Mouse (Mus musculus) 416B (cell line): ENCODE data around the gene Sf1.

Experiments
- DNase-seq: peaks from one replicate; pipeline ENCODE4 v3.0.0; 2011; ENCODE audit warnings: low read depth

Gene Sf1

DNA sequence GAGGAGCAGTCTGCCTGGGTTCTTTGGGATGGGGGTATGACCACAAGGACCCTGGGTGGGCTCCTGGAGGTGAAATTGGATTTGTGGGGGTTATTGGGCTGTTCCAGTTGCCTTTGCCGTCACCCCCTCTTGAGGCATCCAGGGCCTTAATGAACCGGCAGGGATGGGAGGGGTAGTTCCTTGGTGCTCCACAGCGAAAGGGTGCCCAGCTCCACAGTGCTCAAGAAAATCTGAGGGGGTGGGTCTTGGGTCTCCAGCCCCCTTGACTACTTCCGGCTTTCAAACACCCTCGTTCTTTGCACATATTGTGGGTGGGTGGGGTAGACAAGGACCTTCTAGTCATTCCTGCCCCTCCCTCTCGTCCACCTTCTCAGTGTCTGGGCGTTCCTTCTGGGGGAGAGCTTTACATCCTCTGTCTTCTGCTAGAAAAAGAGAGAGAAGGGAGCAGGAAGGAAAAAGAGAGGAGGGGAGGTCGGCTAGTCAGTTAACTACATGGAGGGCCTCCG lies 56.4 kb downstream of the Sf1 start:
- DNase-seq, result no peak

DNA sequence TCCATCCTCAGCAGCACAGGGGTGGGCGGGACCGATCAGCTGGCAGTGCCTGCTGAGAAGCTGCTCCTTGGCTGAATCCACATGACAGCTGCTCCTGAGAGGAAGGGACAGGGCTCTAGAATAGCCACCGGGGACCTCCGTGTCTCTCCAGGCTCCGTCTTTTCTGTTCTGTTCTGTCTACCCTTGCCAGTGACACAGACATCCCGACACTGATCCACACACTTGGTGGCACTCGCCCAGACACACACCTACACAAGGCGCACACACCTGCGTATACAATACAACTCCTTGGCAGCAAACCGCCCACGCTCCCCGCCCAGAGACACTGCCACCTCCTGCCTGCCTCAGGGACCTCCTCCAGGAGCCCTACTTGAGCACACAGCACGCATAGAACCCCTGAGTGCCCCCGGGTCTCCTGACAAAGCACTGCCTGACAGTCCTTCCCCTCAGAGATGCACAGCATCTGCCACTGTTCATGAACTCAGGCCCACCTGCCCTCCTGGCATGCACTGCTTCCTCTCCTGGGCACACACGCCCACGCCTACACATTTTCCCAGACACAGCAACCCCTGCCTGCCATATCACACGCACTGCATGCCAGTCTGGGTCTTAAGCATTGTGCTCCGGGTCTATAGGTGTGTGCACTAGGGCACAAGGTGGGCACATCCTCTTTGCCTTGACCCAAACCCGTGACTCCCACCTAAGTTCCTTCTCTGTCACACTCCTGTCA lies 57.2 kb downstream of the Sf1 start:
- no peak for DNase-seq

- DNase-seq, result no peak
Observed at GRCm38 (mm10) chr19:6421211-6421590, 57.7 kb downstream of the Sf1 start.

- no peak for DNase-seq
Observed at GRCm38 (mm10) chr19:6422014-6422413, 58.5 kb downstream of the Sf1 start.

- no peak for DNase-seq
Observed at GRCm38 (mm10) chr19:6423241-6423640, 59.8 kb downstream of the Sf1 start.

- no peak for DNase-seq
Observed at GRCm38 (mm10) chr19:6424137-6424881, 60.8 kb downstream of the Sf1 start.

- no peak for DNase-seq
Observed at GRCm38 (mm10) chr19:6425595-6425994, 62.1 kb downstream of the Sf1 start.

DNA sequence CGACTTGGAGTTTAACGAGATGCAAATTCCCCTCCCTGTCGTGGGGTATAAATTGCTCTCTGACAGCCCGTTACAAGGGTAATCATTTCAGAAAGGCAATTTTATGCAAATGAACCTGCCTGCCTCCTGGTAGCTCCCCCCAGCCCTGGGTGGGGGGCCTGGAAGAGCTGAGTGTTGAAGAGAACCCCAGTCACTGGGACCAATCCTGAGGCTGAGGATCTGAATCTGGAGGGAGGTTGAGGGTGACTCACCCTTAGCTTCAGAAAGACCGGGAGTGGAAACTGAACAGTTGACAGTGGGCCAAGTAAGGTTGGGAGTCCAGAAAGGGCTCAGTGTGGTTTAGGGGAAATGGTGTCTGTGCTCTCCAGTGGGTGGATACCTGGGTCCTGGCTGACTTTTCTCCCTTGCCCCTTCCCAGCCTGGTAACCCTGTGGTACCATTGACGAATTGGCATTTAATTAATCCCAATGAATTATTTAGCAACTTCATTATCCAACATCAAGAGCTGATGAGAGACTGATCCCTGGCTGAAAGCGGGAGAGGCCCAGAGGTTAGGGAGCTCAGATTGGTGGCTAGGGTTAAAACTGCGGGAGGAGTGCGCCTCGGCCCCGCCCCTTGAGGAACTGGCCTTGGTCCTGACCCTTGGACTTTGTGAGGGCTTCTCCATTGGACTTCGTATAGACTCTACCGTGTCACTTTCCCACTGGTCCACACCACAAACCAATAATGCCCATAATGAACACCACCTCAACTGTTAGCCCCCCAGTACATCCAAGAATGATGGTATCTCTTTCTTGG lies 63.4 kb downstream of the Sf1 start:
- DNase-seq, result peak; percentile 44
